Mouse (Mus musculus): ENCODE results near the gene Anp32a. TPM values are rescaled to one million over a fixed set of nuclear protein-coding genes. Genes with fewer than 3 reads are reported as not detected.

Anp32a gene
- polyA plus RNA-seq, 1 experiment from 2014 or later = 107 TPM

DNA sequence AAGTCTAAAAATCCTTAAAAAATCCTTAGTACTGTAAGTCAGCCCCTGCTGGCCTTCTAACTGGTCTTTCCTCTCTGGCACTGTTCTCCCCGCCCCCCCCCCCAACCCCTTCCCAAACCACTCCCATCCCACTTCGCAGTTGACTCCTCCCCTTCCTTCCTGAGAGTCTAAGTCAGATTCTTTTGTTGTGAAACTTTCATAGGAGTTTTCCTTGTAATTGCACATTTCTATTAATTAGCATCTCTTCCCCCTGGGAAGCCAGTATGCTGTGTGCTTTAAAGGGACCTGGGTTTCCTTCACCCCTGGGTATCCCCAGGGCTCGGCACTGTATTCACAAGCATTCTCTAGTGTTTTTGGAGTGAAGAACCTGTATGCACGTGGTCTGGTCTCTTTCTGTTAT is 10.1 kb downstream of the Anp32a start:
- Histone ChIP-seq H3K4me1 (ENCODE audit: control insufficient read depth, insufficient read depth, low read length) (peaks cover 24% of the 10 kb centered on the region), H3K36me3 (ENCODE audit: control insufficient read depth, insufficient read depth, low read length) (no peaks in the 10 kb centered on the region), H3K27ac (ENCODE audit: low read length) (no peak overlapping the region), H3K9me3 (replicated peaks; ENCODE audit: control insufficient read depth, low read length, poor library complexity, severe bottlenecking) (no peaks in the 10 kb centered on the region), H3K4me2 (ENCODE audit: low read length) (no peak overlapping the region), H3K27me3 (ENCODE audit: control insufficient read depth, insufficient read depth, low read depth, low read length) (no peaks in the 10 kb centered on the region), H3K9ac (ENCODE audit: low read depth, low read length) (no peak overlapping the region), H3K4me3 (ENCODE audit: low read depth, low read length) (no peak overlapping the region)
- WGBS = 54% methylated on average over 3 of the region's 4 CpGs
- ATAC-seq = no peak

DNA sequence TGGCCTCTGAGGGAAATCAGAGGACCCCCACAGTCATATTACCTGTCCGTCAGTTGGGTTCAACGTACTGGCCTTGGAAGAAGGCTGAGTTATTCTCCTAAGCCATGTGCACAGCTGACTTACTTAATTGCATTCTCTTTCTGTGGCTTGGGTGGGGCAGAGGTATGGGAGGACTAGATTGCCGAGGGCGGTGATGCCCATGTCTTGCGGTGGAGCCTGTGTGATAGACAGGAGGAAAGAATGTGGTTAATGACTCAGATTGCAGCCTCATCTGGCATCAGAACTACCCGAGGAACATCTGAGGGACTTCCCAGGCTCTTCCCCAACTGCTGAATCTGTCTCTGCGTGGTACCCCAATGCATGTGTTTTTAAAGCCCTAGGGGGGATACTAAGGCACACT is 12.7 kb downstream of the Anp32a start:
- no peak overlapping the region for H3K4me2 ChIP-seq (ENCODE audit: low read length)
- peaks cover 12% of the 10 kb centered on the region for H3K4me1 ChIP-seq (ENCODE audit: control insufficient read depth, insufficient read depth, low read length)
- H3K27ac ChIP-seq (ENCODE audit: low read length) = no peak overlapping the region
- 64% methylated on average over 7 of the region's 7 CpGs for WGBS
- no peaks in the 10 kb centered on the region for H3K36me3 ChIP-seq (ENCODE audit: control insufficient read depth, insufficient read depth, low read length)
- no peaks in the 10 kb centered on the region for H3K27me3 ChIP-seq (ENCODE audit: control insufficient read depth, insufficient read depth, low read depth, low read length)
- H3K4me3 ChIP-seq (ENCODE audit: low read depth, low read length) = no peak overlapping the region
- H3K9me3 ChIP-seq (replicated peaks; ENCODE audit: control insufficient read depth, low read length, poor library complexity, severe bottlenecking) = no peaks in the 10 kb centered on the region
- no peak for ATAC-seq
- H3K9ac ChIP-seq (ENCODE audit: low read depth, low read length) = no peak overlapping the region

GRCm38 (mm10) chr9:62354838-62355719 is 14.0 kb downstream of the Anp32a start:
- Histone ChIP-seq H3K27me3 (ENCODE audit: control insufficient read depth, insufficient read depth, low read depth, low read length) (no peaks in the 10 kb centered on the region), H3K9ac (ENCODE audit: low read depth, low read length) (no peak overlapping the region), H3K27ac (ENCODE audit: low read length) (no peak overlapping the region), H3K36me3 (ENCODE audit: control insufficient read depth, insufficient read depth, low read length) (no peaks in the 10 kb centered on the region), H3K4me1 (ENCODE audit: control insufficient read depth, insufficient read depth, low read length) (peaks cover 7% of the 10 kb centered on the region; the same call in 1 of the 2 replicates), H3K9me3 (replicated peaks; ENCODE audit: control insufficient read depth, low read length, poor library complexity, severe bottlenecking) (no peaks in the 10 kb centered on the region), H3K4me2 (ENCODE audit: low read length) (no peak overlapping the region), H3K4me3 (ENCODE audit: low read depth, low read length) (no peak overlapping the region)
- no peak for ATAC-seq
- WGBS = 81% methylated on average over 16 of the region's 16 CpGs

DNA sequence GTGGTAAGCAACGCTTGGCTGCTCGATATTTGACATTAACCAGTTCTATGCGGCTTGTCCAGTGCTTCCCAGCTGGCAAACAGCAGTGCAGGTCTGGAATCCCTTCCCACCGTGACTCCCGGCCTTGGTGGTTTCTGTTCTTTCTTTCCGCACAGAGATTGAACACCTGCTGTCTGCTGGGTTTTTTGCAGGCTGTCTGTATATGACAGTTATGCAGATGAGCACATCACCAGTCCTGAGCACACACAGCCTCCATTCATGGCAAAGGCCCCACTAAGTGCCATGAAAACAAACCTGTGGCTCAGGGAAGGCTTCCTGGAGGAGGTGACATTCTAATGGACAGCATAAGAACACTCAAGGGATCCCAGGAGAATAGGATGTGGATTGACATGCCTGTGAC is 14.7 kb downstream of the Anp32a start:
- Histone ChIP-seq H3K4me3 (ENCODE audit: low read depth, low read length) (no peak overlapping the region), H3K9ac (ENCODE audit: low read depth, low read length) (no peak overlapping the region), H3K4me1 (ENCODE audit: control insufficient read depth, insufficient read depth, low read length) (peaks cover 3% of the 10 kb centered on the region; the same call in 1 of the 2 replicates), H3K4me2 (ENCODE audit: low read length) (no peak overlapping the region), H3K27ac (ENCODE audit: low read length) (no peak overlapping the region), H3K27me3 (ENCODE audit: control insufficient read depth, insufficient read depth, low read depth, low read length) (no peaks in the 10 kb centered on the region), H3K36me3 (ENCODE audit: control insufficient read depth, insufficient read depth, low read length) (no peaks in the 10 kb centered on the region), H3K9me3 (replicated peaks; ENCODE audit: control insufficient read depth, low read length, poor library complexity, severe bottlenecking) (no peaks in the 10 kb centered on the region)
- ATAC-seq = no peak
- 81% methylated on average over 6 of the region's 6 CpGs for WGBS

- Histone ChIP-seq H3K4me2 (ENCODE audit: low read length) (no peak overlapping the region), H3K4me1 (ENCODE audit: control insufficient read depth, insufficient read depth, low read length) (peaks cover 3% of the 10 kb centered on the region; the same call in 1 of the 2 replicates), H3K27me3 (ENCODE audit: control insufficient read depth, insufficient read depth, low read depth, low read length) (no peaks in the 10 kb centered on the region), H3K27ac (ENCODE audit: low read length) (no peak overlapping the region), H3K4me3 (ENCODE audit: low read depth, low read length) (no peak overlapping the region), H3K9ac (ENCODE audit: low read depth, low read length) (no peak overlapping the region), H3K36me3 (ENCODE audit: control insufficient read depth, insufficient read depth, low read length) (no peaks in the 10 kb centered on the region), H3K9me3 (replicated peaks; ENCODE audit: control insufficient read depth, low read length, poor library complexity, severe bottlenecking) (no peaks in the 10 kb centered on the region)
- WGBS = 92% methylated on average over 8 of the region's 8 CpGs
- no peak for ATAC-seq
Measured at GRCm38 (mm10) chr9:62357593-62357992, 16.5 kb downstream of the Anp32a start.

GRCm38 (mm10) chr9:62358851-62359250 is 17.8 kb downstream of the Anp32a start:
- no peaks in the 10 kb centered on the region for H3K27me3 ChIP-seq (ENCODE audit: control insufficient read depth, insufficient read depth, low read depth, low read length)
- no peak for ATAC-seq
- no peak overlapping the region for H3K9ac ChIP-seq (ENCODE audit: low read depth, low read length)
- H3K9me3 ChIP-seq (replicated peaks; ENCODE audit: control insufficient read depth, low read length, poor library complexity, severe bottlenecking) = no peaks in the 10 kb centered on the region
- H3K4me2 ChIP-seq (ENCODE audit: low read length) = no peak overlapping the region
- no peaks in the 10 kb centered on the region for H3K36me3 ChIP-seq (ENCODE audit: control insufficient read depth, insufficient read depth, low read length)
- peaks cover 11% of the 10 kb centered on the region for H3K4me1 ChIP-seq (ENCODE audit: control insufficient read depth, insufficient read depth, low read length)
- no peak overlapping the region for H3K27ac ChIP-seq (ENCODE audit: low read length)
- no peak overlapping the region for H3K4me3 ChIP-seq (ENCODE audit: low read depth, low read length)
- 83% methylated on average over 9 of the region's 9 CpGs for WGBS

- H3K27ac ChIP-seq (ENCODE audit: low read length) = no peak overlapping the region
Measured at GRCm38 (mm10) chr9:62360889-62361288, 19.8 kb downstream of the Anp32a start.

GRCm38 (mm10) chr9:62362835-62363385 is 21.8 kb downstream of the Anp32a start:
- 35% methylated on average over 11 of the region's 11 CpGs for WGBS
- ATAC-seq = no peak
- H3K4me3 ChIP-seq (ENCODE audit: low read depth, low read length) = no peak overlapping the region

More at GRCm38 (mm10) chr9:62360889-62361288, 19.8 kb downstream of the Anp32a start:
- H3K9ac ChIP-seq (ENCODE audit: low read depth, low read length) = no peak overlapping the region
- no peaks in the 10 kb centered on the region for H3K36me3 ChIP-seq (ENCODE audit: control insufficient read depth, insufficient read depth, low read length)
- H3K4me3 ChIP-seq (ENCODE audit: low read depth, low read length) = no peak overlapping the region
- no peaks in the 10 kb centered on the region for H3K27me3 ChIP-seq (ENCODE audit: control insufficient read depth, insufficient read depth, low read depth, low read length)
- peaks cover 27% of the 10 kb centered on the region for H3K4me1 ChIP-seq (ENCODE audit: control insufficient read depth, insufficient read depth, low read length)
- no peak overlapping the region for H3K4me2 ChIP-seq (ENCODE audit: low read length)
- WGBS = 20% methylated on average over 4 of the region's 4 CpGs
- no peak for ATAC-seq
- no peaks in the 10 kb centered on the region for H3K9me3 ChIP-seq (replicated peaks; ENCODE audit: control insufficient read depth, low read length, poor library complexity, severe bottlenecking)

GRCm38 (mm10) chr9:62363619-62364018 is 22.5 kb downstream of the Anp32a start:
- WGBS = under 1% methylated on average over 24 of the region's 24 CpGs
- peaks cover 52% of the 10 kb centered on the region for H3K4me1 ChIP-seq (ENCODE audit: control insufficient read depth, insufficient read depth, low read length)

More at GRCm38 (mm10) chr9:62362835-62363385, 21.8 kb downstream of the Anp32a start:
- H3K4me1 ChIP-seq (ENCODE audit: control insufficient read depth, insufficient read depth, low read length) = peaks cover 46% of the 10 kb centered on the region
- no peaks in the 10 kb centered on the region for H3K36me3 ChIP-seq (ENCODE audit: control insufficient read depth, insufficient read depth, low read length)
- peak overlapping the region; percentile 66 for H3K4me2 ChIP-seq (ENCODE audit: low read length)
- no peaks in the 10 kb centered on the region for H3K27me3 ChIP-seq (ENCODE audit: control insufficient read depth, insufficient read depth, low read depth, low read length)
- H3K9ac ChIP-seq (ENCODE audit: low read depth, low read length) = no peak overlapping the region
- H3K9me3 ChIP-seq (replicated peaks; ENCODE audit: control insufficient read depth, low read length, poor library complexity, severe bottlenecking) = no peaks in the 10 kb centered on the region
- H3K27ac ChIP-seq (ENCODE audit: low read length) = 0 out of 2 replicates have a peak overlapping the region, but pooled peaks have one; percentile 58

More at GRCm38 (mm10) chr9:62363619-62364018, 22.5 kb downstream of the Anp32a start:
- peak; percentile 95 for ATAC-seq
- H3K9ac ChIP-seq (ENCODE audit: low read depth, low read length) = peak overlapping the region; percentile 65
- peak overlapping the region; percentile 31 for H3K4me3 ChIP-seq (ENCODE audit: low read depth, low read length)
- H3K27ac ChIP-seq (ENCODE audit: low read length) = peak overlapping the region; percentile 58
- H3K4me2 ChIP-seq (ENCODE audit: low read length) = peak overlapping the region; percentile 66
- no peaks in the 10 kb centered on the region for H3K36me3 ChIP-seq (ENCODE audit: control insufficient read depth, insufficient read depth, low read length)
- H3K27me3 ChIP-seq (ENCODE audit: control insufficient read depth, insufficient read depth, low read depth, low read length) = no peaks in the 10 kb centered on the region
- no peaks in the 10 kb centered on the region for H3K9me3 ChIP-seq (replicated peaks; ENCODE audit: control insufficient read depth, low read length, poor library complexity, severe bottlenecking)
